Mouse (Mus musculus) retina, postnatal 7 days (tissue): ENCODE data around the gene Bahcc1.

Source experiments
- DNase-seq: peaks from one replicate; pipeline ENCODE4 v3.0.0-alpha.2; 2012; ENCODE audit warnings: low read depth, low spot score

Gene Bahcc1

DNA sequence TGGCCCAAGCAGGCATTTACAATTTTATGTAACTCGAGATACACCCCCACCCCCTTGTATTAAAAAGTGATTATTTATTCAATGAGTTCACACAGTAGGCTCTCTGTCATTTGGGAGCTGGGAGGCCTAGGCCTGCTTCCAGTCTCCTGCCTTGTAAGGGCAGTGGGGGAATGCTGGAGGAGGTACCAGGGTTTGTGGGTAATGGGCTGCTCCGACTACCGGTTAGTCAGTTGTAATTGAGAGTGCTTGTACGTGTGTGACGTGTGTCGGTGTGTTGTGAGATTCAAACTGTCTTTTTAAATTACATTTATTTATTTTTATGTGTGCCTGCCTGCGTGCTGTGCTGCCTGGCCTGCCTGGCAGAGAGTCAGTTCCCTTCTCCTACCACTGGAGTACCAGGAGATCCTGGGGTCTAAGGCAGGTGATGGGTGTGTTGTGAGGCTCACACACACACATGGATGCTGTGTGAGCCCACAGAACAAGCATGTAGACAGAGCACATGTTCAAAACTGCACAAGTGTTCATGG is 3.8 kb upstream of the Bahcc1 start:
- DNase-seq: no peak

DNA sequence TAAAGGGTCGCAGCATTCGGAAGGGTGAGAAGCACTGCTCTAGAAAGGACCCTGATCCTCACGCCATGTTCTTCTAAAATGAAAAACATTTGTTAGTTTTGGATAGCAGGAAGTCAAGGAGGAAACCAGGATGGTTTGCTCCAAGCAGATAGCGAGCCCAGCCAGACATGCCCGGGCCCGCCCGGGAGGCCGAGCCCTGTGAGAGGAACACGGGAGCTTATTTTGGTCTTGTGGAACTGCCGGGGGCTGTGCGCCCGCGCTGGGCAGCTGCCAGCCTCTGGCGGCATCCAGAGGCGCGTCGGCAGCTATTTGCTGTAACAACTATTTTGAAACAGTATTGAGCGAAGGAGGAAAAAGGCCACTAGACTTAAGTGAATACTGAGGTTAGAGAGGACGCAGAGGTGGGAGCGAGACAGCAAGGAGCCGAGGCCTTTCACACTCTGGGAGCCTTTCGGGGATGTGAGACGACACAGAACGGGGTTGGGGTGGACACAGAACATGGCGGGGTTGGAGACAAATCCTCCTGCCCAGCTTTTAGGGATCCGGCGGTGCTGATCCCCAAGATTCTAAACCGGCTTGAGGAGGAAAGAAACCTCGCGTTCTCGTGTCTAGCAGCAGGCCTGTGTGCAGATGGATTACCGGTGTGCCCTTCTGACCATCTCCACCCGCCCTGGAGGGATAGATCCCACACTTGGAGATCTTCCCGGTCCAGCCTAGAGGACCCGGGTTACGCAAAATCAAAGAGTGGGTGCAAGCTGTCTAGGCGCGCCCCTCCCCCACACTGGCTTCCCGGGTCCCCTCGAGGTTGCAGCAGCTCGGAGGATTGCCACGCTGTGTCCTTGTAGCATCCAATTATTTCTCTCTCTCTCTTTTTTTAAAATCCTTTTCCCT is 2.6 kb upstream of the Bahcc1 start:
- DNase-seq: no peak

DNA sequence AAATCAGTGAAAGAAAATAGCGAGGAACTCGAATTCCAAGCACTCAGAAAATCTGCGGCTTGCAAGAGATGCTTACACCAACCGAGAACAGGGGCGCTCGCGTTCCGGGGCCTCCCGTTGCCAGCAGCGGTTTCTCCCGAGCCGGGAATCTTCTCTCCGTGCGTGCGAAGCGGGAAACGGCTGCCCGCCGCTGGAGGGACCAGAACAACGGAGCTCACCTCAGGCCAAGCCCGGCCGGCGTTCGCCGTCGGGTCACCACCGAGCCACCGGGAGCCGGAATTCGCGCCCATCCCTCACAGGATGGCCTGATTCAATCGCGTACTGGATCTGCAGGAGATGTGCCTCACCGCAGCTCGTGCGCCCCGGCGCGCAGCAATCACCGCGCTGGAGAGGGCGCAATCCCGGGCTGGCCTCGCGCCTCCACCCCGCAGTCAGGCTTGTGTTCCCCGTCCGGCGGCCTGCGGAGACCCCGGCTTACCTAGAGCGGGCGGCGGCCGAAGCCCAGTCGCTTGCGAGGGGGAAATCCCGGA is 1.8 kb upstream of the Bahcc1 start:
- no peak for DNase-seq

DNA sequence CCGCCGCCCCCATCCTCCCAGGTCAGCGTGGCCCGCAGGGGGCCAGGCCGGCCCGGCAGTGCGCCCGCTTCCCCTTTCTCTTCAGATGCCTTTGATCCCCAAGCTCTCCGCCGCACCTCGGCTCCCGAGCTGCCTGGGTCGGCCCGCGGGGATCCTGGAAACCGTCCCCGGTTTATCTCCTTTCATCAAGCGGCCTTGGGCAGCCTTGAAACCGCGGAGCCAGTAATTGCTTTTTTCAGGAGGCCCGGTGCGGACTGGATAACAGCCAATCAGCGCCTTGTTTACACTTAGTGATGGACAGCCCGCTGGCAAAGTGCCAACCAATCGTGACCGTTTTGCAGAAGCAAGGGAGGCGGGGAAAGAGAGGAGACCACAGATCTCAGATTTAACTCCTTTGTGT is 1.4 kb upstream of the Bahcc1 start:
- peak; percentile 100 for DNase-seq

DNA sequence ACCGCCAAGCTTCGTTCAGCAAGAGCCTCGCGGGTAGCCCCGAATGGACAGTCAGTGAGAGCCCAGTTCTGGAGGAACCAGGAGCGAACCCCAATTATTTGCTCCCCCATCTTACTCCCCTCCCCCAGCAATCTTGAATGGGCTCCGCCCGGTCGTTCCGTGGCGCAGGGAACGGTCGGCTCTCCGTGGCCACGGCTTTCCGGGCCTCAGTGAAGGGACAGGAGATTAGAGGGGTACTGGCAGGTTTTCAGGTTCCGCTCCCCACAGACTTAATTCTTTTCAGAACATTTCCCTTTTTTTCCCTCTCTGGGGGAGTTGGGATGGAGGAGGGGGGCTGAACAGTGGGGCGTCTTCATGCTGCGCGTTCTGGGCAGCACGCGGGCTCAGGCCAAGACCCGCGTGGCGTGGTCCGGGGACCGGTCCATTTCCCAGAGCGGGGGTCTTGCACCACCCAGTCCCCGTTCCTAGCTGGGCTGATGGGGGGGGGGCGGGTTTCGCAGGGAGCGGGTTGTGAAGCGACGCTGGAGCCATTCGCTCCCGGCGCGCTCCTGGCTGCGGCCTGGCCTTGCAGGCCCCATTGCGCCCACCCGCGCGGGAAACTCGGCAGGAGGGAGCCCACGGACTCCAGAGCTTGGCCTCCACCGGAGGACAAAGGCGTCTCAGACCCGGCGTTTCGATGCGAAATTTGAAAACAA is 841 bp downstream of the Bahcc1 start:
- DNase-seq: no peak

DNA sequence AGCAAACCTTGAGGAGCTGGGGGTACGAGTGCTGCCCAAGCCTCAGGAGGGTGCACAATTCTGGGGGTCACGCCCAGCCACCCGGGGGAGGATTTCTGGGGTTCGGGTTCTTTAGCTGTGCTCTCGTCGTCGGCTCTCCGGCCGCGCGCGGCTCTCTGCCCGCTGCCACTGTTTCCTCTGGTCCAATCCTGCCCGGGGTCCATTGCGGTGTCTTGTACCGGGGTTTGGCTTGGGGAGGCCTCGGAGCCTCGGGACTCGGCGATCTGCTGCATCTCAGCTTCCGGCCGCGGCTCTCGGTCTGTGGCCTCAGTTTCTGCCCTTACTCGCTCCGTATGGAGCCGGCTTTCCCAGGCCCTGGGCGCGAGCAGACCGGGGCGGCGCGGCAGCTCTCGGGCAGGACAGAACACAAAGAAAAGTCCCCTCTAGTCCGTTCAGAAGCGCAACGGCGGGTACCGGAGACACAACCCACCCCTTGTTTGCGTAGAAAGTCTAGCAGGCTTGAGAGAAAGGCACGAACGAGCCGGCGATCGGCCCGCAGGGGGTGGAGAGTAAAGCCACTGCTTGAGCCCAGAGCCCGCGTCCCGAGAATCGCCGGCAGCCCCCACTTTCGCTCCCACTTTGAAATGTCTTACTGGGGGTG is 1.5 kb downstream of the Bahcc1 start:
- no peak for DNase-seq

DNA sequence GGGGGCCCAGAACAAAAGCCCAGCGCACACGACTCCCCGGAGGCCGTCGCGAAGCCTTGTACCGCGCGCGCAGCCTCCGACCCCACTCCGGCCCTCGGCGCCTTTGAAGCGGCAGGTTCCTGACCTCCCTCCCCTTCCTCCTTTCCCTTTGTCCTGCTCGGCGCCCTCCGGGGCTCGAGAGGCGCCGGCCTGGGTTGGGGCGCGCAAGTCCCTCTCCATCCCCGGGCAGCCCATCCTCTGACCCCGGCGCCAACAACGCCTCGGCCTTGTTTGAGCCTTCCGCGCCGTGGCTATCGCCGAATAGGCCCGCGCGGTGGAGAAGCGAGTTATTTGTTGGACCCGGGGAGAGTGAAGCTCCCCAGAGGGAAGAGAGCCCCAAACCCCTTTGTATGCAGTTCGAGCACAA is 2.0 kb downstream of the Bahcc1 start:
- DNase-seq: no peak

DNA sequence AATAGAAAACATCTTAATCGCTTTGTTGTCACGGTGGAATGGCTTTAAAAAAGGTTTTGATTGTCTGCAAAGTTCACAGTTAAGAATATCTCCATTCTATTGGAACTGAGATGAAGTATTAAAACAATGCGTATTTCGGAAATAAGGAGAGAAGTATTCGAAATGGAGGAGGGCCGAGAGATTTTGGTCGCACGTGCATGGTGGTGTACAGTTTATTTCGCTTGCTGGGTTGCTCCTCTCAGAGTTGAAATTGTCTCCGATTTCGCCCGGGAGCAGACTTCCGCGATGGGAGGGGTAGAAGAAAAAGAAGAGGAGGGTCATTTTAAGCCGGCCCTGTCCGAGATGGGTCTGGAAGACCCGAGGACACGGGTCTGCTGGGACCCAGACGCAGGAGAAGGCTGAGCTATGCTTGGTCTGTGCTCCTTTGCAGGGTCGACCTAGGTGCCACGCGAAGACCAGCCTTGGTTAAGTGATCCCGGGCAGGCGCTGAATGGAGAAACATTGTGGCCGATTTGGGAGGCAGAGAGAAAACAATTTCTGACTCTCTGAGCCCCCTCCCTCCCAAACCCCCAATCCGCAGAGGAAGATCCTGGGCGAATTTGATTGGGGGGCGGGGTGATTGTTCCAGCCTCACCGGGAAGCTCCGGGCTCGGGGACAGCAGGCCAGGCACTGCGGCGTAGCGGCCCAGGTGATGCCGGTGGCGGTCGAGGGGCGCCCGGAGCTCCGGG is 2.8 kb downstream of the Bahcc1 start:
- no peak for DNase-seq

DNA sequence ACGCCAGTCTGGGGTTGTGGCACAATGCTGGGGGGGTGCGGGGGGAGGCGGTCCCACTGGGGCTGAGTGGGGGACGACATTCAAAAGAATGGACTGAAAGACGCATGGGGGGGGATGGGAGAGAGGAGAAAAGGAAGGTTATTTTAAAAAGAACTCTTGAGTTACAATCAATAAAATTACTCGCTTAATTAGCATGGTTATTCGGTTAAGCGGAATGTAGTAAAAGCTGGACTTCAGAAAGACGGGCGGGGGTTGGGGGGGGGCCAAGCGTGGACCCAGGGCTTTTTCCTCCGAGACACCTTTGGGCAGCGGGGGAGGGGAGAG is 3.3 kb downstream of the Bahcc1 start:
- no peak for DNase-seq

DNA sequence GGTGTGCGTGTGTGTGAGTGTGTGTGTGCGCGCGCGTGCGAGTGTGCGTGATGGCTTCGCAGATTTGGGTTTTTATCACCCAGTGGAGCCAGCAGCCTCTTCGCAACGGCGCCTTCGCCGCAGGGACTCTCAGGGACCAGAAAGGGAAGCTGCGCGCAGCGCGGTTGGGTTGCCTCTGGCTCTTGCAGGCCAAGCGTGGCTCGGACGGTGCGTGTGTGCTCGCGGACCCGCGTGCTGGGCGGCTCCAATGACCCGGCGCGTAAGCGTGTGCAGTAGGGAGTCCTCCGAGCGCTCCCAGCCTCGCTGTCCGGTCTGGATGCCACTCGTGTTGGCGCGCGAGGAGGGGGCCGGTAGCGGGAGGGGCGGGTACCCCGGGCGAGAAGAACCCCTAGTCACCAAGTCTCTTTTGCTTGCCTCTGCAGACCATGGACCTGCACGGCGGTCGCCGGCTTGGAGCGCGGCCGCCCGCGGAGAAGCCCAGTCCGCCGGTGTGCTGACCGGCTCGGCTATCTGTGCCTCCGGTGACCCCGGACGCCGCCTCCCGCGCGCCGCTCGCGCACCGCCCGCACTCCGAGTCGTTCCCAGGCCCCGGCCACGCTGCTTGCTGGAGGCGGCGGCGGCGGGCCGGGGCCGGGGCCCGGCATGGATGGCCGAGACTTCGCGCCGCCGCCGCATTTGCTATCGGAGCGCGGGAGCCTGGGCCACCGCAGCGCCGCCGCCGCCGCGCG is 3.9 kb downstream of the Bahcc1 start:
- DNase-seq: no peak

DNA sequence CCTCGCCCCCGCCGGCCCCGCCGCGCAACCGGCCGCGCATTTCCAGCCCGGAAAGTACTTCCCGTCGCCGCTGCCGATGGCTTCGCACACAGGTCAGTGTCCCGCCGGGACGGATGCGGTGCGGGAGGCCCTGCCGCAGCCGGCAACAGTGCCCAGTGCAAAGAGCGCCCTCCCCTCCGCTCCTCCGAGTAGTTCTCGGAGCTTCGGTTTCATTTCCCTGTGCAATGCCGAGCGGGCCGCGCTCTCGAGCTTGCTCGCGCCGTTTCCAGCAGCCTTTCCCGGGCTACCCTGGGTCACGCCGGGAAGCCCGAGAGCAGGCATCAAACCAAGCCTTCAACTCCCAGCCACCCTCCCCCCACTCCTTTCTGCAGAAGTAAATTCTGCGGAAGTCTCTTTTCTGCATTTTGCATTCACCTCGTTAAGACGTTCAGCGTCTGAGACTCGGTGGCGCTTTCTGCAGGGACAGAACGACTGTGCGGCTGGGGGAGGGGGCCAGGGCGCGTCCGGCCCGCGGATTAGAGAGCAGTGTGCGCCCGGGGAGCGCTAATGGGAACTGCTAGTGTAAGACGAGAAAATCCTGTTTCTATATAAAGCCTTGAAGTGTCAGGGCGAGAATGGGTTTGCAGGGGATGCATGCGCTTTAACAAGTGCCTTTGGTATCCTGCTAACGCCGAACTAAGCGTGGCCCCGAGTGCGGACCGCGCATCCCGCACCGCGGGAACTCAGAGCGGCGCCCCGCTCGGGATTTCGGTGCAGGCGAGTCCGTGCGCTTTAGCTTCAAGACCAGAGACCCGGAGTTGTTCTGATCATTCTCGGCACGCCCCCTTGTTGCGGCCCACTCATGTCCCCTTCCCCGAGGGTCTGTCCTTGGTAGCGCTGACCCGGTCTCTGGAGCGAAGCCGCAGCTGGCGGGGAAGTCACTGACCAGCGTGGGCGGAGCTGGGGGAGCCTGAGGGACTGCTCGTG is 4.7 kb downstream of the Bahcc1 start:
- no peak for DNase-seq

DNA sequence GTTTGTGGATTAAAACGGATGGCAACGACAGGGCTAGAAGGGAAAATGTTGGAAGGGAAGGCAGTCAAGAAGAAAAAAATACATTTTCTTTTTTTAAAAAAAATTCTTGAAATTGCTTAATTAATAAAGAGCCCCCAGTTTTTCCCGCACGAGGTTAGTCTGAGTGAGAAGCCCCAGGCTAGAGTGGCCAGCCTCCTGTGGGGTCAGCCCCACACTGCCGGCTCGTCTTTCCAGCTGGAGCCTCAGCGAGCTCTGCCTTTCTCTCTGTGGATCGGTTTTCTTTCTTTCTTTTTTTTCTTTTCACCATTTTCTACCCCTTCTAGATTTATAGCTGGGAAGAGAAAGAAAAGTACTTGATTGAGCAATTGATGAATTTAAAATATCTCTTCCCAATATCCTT is 5.6 kb downstream of the Bahcc1 start:
- no peak for DNase-seq

DNA sequence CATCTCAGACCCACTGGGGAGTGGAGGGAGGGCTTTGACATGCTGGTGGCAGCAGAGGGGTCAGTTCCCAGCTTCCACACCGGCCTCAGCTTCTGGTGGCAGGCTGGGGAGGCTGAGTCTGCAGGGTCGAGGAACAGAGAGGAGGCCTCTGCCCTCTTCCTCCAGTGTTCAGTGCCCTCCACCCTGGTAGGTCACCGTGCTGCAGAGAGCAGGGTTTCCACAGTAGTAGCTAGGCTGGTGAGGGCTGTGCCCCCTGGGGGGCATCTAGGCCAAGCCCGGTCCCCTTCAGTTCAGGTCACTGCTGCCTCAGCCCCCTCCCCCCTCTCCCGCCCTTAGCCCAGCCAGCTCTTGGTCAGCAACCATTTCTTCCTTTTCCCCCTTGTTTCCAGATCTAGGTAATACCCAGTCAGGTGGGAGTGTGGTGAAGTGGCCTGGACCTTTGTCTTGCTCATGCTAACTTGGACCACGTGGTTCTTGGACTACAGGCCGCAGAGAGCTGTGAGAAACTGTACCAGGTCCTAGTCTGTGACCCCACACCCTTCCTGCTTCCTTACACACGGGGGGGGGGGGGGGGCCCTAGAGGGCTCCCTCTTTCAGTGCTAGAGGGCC is 6.1 kb downstream of the Bahcc1 start:
- DNase-seq: no peak

DNA sequence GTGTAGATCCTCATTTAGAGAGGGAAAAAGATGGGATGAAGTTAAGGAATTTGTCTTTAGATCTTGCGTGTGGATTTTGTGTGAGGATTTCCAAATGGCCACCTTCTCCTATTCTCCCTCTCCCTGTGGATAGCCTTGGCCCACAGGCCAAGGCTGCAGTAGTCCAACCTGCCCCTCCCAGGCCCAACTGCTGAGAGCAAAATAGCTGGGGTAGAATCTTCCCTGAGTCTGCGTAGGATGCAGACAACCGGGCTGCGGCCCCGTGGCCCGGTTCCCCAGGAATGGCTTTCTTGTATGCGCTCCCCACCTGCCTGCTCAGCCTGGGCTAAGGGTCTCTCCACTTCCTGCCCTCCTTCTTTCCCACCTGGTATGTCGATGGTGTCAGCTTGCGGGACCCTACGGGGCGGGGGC is 6.8 kb downstream of the Bahcc1 start:
- DNase-seq: no peak

DNA sequence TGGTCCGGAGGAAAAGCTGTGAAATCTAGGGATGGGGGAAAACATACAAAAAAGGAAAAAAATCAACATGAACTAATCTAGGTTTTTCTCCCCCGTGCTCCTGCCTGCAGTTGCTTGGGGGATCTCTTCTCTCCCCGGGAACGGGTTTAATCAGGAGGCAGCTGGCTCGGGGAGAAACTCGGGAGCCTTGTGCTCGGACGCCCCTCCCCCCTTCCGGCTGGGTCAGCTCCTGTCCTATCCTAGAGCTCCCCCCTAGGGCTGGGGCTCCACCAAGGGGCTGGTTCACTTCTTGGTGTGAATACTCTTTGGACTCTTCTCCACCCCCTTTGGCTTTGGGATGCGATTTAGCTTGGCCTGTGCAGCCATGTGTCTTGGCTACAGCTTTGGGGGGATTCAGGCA is 7.5 kb downstream of the Bahcc1 start:
- no peak for DNase-seq

DNA sequence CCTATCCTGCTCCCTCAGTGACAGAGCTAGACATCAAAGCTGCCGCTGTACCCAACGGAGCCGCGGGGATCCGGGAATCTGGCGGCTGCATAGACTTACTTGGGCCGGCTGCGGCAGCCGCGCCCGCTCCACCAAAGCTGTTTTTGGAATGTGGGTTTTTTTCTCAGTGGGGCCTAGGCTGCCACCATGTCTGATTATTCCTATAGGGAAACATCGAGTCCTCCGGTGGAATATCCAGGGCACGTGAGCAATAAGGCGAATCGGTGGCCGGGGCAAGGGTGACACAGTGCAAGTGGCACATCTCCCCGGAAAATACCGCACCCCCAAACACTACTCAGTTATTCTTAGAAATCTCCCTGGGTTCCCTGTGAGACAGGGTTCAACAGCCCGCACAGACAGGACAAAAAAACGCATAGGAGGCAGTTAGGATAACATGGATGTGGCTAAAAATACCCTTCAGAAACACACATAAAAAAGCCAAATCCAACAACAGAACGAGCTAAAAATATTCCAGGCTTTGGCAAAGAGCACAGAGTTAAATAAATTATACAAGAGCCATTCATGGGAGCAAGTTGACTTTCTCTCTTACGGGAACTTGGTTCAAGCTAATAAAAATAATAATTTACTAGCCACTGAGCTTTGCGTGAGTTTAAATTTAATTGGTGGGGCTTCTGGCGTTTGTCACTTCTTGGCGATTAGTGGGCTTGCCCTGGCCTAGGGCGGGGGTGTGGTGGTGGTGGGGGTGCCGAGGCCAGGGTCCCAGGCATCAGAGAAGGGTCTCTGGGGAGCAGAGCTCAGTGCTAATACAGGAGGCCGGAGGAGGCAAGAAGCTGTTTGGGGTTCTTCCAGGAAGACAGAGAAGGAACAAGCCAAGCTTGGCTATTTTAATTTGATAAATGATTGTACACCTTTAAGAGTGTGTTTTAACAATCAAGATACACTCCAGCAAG is 8.5 kb downstream of the Bahcc1 start:
- DNase-seq: no peak

DNA sequence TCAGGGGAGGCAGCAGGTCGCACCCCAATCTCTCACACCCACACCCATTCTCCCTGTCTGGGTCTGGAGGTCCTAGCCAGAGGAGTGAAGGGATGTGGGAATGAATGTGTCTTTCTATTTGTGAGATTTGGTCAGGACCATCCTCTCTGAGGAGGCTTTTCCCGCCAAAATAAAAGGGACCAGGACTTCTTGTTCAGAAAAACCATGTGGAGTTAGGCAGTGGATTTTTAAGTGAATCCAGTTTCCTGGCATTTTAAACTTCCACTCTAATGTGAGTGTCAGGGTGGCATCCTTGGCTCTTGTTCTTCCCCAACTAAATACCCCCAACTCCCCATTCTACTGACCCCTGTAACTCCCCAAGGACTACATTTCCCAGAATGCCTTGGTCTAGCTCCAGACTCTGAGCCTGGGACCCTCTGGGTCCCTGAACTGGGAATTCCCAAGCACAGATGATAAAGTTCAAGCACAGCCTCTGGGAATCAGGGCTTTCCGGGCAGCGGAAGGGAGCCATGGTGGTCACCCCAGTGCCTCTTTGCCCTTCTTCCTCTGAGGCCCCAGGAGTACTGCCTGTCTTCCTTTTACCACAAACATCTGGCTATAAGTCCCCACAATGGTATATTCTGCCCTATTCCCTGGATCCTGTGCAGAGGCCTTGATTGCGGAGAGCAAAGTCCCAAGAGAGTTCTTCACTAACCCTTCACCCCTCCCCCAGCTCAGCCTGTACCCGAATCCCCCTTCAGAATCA is 9.4 kb downstream of the Bahcc1 start:
- no peak for DNase-seq
